Mouse (Mus musculus) retina, postnatal 7 days (tissue): Measurements from ENCODE around the gene Acbd4.
A peak's percentile ranks its signal among the peaks of the same experiment; 100 is the strongest.

Experiments used
- DNase-seq: peaks from one replicate; pipeline ENCODE4 v3.0.0-alpha.2; 2012; ENCODE audit warnings: low read depth, low spot score

Acbd4 gene

DNA sequence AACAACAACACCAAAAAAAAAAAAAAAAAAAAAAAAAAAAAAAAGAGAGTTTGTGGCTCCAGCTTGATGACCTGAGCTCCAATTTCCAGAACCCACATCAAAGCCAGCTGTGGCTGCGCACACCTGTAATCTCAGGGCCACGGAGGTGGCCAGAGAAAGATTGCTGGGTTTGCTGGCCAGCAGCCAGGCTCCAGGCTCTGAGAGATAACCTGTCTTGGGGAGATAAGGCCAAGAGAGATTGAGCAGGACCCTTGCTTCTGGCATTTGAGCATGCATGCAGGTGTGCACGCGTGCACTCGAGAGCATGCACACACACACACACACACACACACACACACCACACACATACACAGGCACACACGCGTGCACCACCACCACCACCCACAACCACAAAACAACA is 8.2 kb upstream of the Acbd4 start:
- no peak for DNase-seq

DNA sequence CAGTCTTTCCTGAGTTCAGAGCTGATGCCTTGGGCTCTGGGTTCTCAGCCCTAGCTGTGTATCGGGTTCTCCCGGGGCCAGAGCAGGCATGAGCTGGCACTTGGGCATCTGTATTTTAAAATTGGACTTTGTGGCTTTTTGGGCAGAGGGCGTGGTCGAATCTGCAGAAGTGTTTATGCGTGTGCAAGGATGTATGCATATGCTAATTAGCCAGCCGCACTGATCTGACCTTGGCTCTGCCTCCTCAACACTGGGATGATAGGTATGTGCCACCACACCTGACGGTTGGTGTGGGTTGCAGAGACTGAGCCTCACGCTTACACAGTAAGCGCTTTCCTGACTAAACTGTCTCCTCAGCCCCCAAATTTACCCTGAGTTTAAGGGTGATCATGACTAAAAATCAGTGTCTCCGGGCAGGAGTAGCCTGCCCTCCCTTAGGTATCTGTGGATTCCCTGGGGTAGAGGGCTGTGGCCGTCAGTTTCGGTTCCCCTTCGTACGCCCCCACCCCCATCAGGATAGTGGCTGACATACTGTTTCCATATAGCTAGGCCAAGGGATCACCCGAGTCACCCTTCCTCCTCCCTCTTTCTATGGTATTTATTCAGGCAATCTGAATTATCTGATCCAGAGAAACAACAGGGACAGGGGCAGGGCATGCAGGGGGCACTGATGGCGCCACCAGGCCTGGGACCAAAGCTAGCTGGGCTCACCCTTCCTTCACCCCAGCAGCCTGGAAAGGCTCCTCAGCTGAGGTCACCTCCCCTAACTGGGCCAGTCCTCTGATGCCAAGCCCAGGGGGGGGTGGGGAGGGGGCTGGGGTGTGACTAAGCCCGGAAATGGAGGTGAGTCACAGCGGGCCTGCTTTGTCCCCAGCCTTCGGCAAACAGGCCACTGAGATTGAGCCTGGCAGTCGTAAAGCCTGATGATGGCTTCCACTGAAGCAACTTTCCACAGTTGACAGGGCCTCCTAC is 7.3 kb upstream of the Acbd4 start:
- no peak for DNase-seq

- DNase-seq, result no peak
Measured at GRCm38 (mm10) chr11:103095107-103095670, 6.3 kb upstream of the Acbd4 start.

DNA sequence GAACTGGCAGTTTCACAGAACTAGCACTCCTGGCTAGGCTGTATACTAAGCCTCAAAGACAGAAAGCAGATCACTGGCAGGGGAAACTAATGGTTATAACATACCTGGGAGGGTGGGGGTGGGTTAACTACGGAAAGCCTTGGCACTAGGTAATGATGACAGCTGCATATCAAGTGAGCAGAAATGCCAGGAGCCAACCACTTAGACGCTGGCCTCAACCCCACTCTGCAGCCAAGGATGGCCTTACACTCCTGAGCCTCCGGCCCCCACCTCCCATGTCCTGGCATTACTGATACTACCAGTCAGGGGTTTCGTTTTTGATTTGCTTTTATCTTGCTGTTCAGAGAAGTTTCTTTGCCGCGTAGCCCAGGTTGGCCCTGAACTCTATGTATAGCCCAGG is 5.7 kb upstream of the Acbd4 start:
- DNase-seq, result no peak

GRCm38 (mm10) chr11:103096979-103097894 is 4.2 kb upstream of the Acbd4 start:
- no peak for DNase-seq

GRCm38 (mm10) chr11:103098531-103099190 is 2.8 kb upstream of the Acbd4 start:
- DNase-seq, result no peak

DNA sequence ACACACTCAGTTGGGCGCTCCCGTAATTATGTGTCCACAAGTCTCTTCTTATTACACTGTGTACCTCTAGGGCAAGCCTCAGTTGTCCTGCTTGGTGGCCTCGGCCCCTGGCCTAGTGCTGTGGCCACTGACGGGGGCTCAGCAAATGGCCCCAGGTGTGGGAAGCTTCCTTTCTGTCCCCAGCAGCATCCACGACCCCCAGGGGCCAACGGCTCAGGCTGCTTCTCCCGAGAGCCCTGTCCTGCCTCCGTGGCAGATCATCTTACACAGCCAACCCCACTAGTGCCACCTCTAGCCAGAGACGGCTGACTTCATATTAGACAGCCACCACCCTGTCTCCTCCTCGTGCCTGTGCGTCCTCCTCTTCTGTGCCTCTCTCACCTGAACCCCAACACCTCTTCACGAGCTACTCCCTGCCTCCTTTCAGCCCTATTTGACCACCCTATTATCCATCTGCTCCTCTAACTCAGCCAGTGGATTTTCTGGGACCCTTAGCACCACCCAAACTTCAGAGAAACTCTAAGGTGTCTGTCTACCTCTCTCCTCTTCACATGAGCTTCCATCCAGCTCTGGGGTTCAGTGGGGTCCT is 2.0 kb upstream of the Acbd4 start:
- no peak for DNase-seq

DNA sequence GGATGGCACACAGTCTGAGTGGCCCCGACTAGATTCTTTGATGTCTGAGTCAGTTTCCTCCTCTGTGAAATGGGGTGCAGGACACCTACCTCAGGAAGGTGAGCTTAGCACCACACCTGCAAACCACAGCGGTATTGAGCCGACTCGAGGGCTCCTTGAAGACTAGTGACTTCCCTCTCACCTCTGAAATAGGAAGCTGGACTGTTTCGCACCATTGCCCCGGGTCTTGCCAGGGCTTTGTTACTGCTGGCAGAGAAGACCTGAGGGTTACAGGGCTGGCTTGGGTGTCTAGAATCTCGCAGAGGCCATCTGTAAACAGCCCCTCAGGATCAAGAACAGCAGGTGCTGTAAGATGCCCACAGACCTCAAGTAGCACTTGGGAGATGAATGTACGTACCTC is 1.1 kb upstream of the Acbd4 start:
- DNase-seq, result no peak

- no peak for DNase-seq
Measured at GRCm38 (mm10) chr11:103101866-103102501, 502 bp downstream of the Acbd4 start.

GRCm38 (mm10) chr11:103102725-103103349 is 1.4 kb downstream of the Acbd4 start:
- DNase-seq, result peak; percentile 94

DNA sequence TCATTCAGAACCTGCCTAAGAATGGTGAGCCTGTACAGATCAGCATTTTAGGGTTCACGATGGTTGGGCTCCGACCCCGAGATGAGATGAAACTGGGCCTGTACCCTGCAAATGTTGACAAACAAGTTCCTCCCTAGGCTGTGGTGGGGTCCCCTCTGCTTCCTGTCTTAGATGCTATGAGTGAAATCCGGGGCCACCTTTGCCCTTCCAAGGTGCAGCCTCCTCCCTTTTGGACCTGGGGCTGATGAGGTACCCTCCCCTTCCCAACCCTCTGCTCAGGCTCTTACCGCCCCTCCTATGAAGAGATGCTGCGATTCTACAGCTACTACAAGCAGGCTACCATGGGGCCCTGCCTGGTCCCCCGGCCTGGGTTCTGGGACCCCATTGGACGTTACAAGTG is 2.1 kb downstream of the Acbd4 start:
- DNase-seq, result no peak

DNA sequence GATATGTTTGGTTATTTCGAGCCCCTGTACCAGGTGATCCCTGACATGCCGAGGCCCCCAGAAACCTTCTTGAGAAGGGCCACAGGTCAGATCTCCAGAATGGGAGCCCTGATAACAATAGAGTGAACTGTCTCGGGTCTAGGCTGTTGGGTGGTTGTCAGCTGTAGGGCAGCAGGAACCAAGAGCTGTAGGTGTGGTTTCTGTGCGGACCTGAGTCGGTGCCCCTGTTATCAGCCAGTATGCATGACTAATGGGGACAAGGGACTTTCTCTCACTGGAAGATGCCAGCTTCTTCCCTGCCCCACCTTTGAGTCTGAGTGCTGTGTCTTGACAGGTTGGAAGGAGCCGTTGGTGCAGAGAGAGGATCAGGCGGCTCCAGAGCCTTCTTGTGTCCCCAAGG is 3.0 kb downstream of the Acbd4 start:
- DNase-seq, result no peak

- no peak for DNase-seq
Measured at GRCm38 (mm10) chr11:103105180-103105725, 3.8 kb downstream of the Acbd4 start.

DNA sequence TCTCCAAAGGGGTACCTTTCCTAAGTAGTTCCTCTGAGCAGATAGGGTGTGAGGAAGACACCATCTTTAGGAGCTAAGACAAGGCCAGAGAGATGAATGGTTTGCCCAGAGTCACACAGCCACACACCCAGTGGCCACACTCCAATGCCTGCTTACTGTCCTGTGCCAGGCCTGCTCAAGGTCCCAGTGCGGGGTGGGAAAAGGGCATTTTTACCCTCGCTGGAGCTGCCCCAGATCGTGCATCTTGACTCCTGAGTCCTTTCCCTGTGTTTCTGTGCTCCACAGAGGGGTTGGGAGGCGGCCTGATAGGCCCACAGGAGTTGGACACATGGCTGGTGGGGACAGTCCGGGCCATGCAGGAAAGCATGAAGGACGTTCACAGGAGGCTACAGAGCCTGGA is 4.3 kb downstream of the Acbd4 start:
- DNase-seq, result no peak

- DNase-seq, result no peak
Measured at GRCm38 (mm10) chr11:103106386-103106785, 4.9 kb downstream of the Acbd4 start.

- DNase-seq, result no peak
Measured at GRCm38 (mm10) chr11:103111301-103111700, 9.8 kb downstream of the Acbd4 start.

DNA sequence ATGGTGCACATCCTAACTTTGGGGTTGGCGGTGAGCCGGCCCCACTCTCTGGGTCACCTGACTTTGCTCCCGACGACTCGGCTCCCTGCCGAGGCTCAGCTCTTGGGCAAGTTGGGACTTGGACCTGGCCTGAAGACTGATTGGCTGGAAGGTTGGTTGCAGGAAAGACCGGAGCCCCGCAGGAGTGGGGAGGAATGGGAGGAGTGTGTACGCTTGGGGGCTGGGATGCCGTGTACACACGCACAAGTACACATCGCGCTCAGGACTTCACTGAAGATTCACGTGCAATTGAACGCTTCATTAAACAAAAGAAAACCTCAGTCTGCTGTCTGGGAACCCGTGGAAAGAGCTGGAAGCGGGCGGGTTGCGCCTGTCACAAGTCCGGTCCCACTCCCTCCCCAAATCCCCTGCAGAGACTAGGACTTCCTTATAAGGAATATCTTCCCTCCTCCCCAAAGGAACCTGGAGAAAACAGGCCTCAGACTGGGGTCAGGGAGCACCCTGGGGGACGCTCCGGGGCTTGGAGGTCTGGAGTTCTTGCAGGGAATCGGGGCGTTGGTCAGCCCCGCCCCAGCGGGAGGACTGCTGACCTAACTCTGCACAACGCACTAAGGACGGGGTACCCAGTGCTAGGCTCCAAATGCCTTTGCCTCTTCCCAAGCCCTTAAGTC is 10.5 kb downstream of the Acbd4 start:
- no peak for DNase-seq

DNA sequence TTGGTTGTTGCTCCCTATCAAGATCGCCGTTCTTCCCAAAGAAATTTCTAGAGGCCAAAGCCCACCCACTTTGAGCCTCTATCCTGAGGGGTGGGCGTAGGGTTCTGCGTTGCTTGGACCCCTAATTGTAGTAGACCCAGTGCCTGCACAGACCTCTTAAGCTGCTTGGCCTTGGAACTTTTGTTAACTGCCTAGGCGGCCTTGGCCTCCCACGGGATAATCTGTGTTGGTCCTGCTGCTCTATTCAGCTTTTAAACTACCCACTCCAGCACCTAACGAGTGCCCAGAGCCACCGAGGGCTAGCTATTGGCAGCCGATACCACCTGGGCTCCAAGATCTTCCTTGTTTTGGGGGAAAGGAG is 11.1 kb downstream of the Acbd4 start:
- no peak for DNase-seq

DNA sequence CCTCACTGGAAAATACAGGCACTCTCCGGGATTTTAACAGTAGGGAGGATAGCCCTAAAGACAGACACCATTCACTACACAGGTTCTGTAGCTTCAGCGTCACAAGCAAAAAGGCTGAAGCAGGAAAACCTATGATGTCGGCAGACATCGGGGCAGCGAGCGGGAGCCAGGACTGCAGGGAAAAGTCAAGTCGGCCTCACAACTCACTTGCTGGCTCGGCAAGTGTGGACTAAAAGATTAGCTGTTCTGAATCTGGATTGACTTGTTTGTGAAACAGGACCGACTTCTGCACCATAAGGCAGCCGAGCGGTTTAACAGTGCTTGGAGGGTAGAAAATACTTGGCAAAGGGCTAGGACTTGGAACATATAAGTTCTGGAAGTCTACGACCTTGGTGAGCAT is 11.5 kb downstream of the Acbd4 start:
- DNase-seq, result no peak
